Mouse (Mus musculus) G1E (cell line): ENCODE results near the gene Scn4b. TPM values are rescaled to one million over a fixed set of nuclear protein-coding genes. Genes with fewer than 3 reads are reported as not detected.

Source experiments
- ATAC-seq: 2 replicates; pipeline ENCODE4 v1.8.0; 2016; ENCODE audit warnings: mild to moderate bottlenecking; ENCODE audit not compliant: insufficient number of reproducible peaks, poor library complexity, low FRiP score, severe bottlenecking; ENCODE audit errors: extremely low read depth
- DNase-seq: peaks from one replicate; pipeline ENCODE4 v3.0.0; 2012; ENCODE audit warnings: low spot score
- H3K27me3 ChIP-seq: 2 replicates; pipeline ENCODE4 v1.6.1; 2012; ENCODE audit warnings: mild to moderate bottlenecking, low read length, inconsistent platforms; ENCODE audit not compliant: insufficient read depth
- H3K36me3 ChIP-seq: replicated peaks from 2 replicates; pipeline ENCODE3; 2012; ENCODE audit warnings: mild to moderate bottlenecking, inconsistent platforms
- H3K4me1 ChIP-seq: 2 replicates; pipeline ENCODE4 v1.6.1; 2012; ENCODE audit warnings: low read depth, low read length, inconsistent platforms, mixed read lengths; ENCODE audit not compliant: insufficient read depth
- H3K4me3 ChIP-seq: 2 replicates; pipeline ENCODE4 v1.5.1; 2012; ENCODE audit warnings: low read depth, mild to moderate bottlenecking, inconsistent platforms, low read length, moderate library complexity, mixed read lengths
- H3K9me3 ChIP-seq: replicated peaks from 2 replicates; pipeline ENCODE4 v1.6.1; 2012; ENCODE audit warnings: inconsistent platforms
- CTCF ChIP-seq: IDR thresholded peaks from 2 replicates; pipeline ENCODE4 v1.5.1; 2012; ENCODE audit warnings: low read depth, low read length, inconsistent platforms, mixed read lengths
- GATA1 ChIP-seq: IDR thresholded peaks from 2 replicates; pipeline ENCODE4 v1.6.1; 2012; ENCODE audit warnings: borderline replicate concordance, low read length, inconsistent platforms, mixed read lengths
- GATA2 ChIP-seq: IDR thresholded peaks from 2 replicates; pipeline ENCODE4 v1.6.1; 2012; ENCODE audit warnings: low read depth, low read length, inconsistent platforms, borderline replicate concordance
- POLR2AphosphoS5 ChIP-seq: IDR thresholded peaks from 2 replicates; pipeline ENCODE4 v1.6.1; 2012; ENCODE audit warnings: low read depth, low read length, inconsistent platforms; ENCODE audit not compliant: insufficient replicate concordance
- TAL1 ChIP-seq: conservative IDR thresholded peaks from 2 replicates; pipeline ENCODE4 v1.6.1; 2012; ENCODE audit warnings: low read depth, low read length, inconsistent platforms, mixed read lengths
- polyA plus RNA-seq: library from polyadenylated mRNA; stranded (reverse); fragments of >175 nt; gene quantifications from 2 replicates; pipeline ENCODE4 v1.2.3, GENCODE M21; 2012
- total RNA-seq, 2 experiments: library from RNA; stranded (forward) in 1 of 2; stranded (reverse) in 1 of 2; fragments of 200-1000 nt in 1 of 2; fragments of >200 nt in 1 of 2; fragmentation: Nextera tagmentation in 1 of 2; gene quantifications; 2 replicates each; pipeline ENCODE4 v1.2.3; 2014 to 2017

The Scn4b gene
- total RNA-seq (2014; fragmentation: Nextera tagmentation) (not detected in 2 replicates), total RNA-seq (2017) (0.05 TPM in 1 of 2 replicates, not detected in the other), polyA plus RNA-seq (not detected in 2 replicates)

DNA sequence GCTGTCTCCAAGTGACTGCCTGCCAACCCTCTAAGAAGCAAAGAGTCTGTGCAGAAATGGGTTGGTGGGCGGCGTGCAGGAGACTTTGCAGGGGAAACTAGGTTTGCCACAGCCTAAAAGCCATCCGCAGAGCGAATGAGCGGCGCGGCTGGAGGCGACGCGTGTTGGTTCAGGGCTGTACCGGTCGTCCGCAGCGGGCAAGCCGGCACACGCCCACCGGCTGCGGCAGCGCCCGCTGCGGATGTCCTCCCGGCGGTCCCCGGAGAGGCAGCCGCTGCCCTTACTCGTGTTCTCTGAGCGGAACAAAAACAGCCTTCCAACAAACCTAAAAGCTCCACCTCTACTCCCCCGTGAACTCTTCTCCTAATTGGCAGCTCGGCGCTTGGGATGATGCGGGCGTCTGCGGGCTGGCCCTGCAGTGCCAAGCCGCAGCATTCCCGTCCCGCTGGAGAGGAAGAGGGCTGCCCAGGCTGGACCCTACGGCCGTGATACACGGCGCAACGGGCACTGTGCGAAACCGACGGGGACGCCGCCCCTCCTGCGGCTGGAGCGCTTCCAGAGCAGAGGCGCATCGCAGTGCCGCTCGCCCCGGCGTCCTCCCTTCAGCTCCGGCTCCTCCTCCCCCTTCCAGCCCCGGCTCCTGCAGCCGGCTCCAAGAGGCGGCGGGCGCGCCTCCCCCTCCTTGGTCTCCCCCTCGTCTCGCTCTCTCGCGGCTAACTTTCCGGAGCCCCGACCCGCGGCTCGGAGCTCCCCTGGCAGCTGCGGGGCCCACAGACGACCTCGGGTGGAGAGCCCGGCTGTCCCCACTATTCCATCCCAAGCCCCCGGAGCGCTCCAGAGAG, at the start of gene Scn4b:
Gene Scn4b, plus strand, starts transcription at position 205 of the 842 bp plus-strand sequence.
- H3K4me1 ChIP-seq: no peaks in the 10 kb centered on the region
- H3K36me3 ChIP-seq: no peaks in the 10 kb centered on the region
- no peaks in the 10 kb centered on the region for H3K9me3 ChIP-seq
- TF ChIP-seq GATA1: no peak
- no peak for TF ChIP-seq POLR2AphosphoS5
- TF ChIP-seq GATA2: no peak
- TF ChIP-seq CTCF: no peak
- no peak for TF ChIP-seq TAL1
- no peak for DNase-seq
- no peak for ATAC-seq
- H3K27me3 ChIP-seq: peaks cover 18% of the 10 kb centered on the region; the same call in 1 of the 2 replicates
- no peak within 1 kb of the TSS for H3K4me3 ChIP-seq

DNA sequence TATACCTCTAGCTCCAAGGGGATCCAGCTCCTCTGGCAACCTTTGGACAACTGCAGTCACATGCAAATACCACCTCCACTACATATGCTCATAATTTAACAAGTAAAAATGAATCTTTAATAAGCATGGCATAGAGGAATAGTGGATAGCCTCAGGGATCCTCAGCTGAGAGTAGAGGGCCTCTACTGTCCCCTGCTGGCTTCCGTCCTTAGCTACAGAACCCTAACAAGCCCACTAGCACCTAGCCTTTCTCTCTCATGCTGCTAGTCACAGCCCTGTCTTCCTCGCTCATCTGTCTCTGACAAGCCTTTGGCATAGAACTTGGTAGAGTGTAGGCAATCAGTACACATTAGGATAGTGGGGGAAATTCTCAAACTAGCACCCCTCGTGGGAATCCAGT, 47.4 kb upstream of the Scn4b start:
- peaks cover 18% of the 10 kb centered on the region for H3K27me3 ChIP-seq
- H3K9me3 ChIP-seq: no peaks in the 10 kb centered on the region
- no peak for TF ChIP-seq GATA1
- TF ChIP-seq CTCF: no peak
- TF ChIP-seq POLR2AphosphoS5: no peak
- no peak for TF ChIP-seq GATA2
- ATAC-seq: no peak
- no peaks in the 10 kb centered on the region for H3K4me1 ChIP-seq
- no peaks in the 10 kb centered on the region for H3K36me3 ChIP-seq
- H3K4me3 ChIP-seq: no peak overlapping the region
- DNase-seq: no peak

DNA sequence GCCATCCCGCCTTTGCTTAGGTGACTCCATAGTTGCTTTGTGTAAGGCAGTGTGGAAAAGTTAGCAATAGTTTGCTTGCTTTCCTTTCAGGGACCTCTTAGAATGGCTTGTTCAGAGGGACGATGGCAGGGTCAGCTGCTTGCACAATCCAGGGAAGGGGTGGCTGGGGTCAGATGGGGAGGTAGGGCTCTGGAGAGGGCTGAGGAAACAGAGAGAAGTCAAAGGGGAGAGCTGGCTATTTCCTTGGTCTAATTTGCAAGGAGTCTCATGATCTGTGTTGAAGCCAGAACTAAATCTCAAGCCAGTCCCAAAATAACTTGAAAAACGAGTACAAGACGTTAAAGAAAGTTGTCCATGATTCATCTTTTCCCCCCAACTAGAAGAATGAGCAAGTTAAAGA, 45.6 kb upstream of the Scn4b start:
- no peaks in the 10 kb centered on the region for H3K9me3 ChIP-seq
- H3K36me3 ChIP-seq: no peaks in the 10 kb centered on the region
- no peaks in the 10 kb centered on the region for H3K4me1 ChIP-seq
- peaks cover 13% of the 10 kb centered on the region for H3K27me3 ChIP-seq
- ATAC-seq (no peak), DNase-seq (no peak)
- no peak overlapping the region for H3K4me3 ChIP-seq
- TF ChIP-seq TAL1 (no peak), GATA1 (no peak), GATA2 (no peak), CTCF (no peak), POLR2AphosphoS5 (no peak)

DNA sequence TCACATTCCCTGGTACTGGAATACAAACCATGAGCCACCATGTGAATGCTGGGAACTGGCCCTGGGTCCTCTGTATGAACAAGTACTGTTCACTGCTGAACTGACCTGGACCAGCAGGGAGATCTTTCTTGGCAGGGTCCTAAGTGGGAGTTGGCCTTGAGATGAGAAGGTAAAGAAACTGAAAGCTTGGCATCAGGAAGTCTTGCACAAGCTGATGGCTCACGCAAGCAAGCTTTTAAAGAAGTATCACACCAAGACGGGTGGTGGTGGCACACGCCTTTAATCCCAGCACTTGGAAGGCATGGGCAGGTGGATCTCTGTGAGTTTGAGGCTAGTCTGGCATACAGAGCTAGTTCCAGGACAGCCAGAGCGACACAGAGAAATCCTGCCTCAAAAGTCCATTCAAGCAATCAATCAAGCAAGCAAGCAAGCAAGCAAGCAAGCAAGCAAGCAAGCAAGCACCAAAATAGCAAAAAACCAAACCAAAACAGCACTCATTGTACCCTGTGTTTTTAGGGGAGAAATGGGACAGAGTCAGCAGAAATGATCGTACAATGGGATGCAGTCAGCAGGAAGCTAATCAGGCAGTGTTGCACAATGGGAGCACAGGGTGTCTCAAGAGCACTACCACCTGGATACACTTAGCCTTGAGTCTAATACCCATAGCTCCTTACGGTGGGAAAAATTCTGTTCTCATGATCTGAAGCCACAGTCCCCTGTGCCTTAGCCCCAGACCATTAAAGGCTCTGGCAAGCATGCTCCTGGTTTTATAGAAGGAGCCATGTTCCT, 42.9 kb upstream of the Scn4b start:
- Histone ChIP-seq H3K4me3 (no peak overlapping the region), H3K9me3 (no peaks in the 10 kb centered on the region), H3K36me3 (no peaks in the 10 kb centered on the region), H3K4me1 (no peaks in the 10 kb centered on the region), H3K27me3 (peaks cover 13% of the 10 kb centered on the region)
- DNase-seq (no peak), ATAC-seq (no peak)
- TF ChIP-seq CTCF (no peak), GATA1 (no peak), TAL1 (no peak), GATA2 (no peak), POLR2AphosphoS5 (no peak)

DNA sequence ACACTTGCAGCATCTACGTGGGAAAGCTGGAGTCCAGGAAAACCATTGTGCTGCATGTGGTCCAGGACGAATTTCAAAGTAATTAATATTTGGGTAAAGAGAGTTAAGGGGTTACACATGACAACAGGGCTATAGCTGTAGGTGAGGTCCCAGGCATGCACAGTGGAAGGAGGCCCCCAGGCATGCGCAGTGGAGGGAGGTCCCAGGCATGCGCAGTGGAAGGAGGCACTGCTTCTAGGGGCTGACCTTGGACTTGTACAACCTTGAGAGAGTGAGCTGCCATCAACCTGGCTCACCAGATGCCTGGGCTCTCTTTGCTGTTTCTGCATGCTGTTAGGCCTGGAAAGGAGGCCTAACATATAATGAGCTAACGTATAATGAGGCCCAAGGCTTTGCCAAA, 40.3 kb upstream of the Scn4b start:
- H3K36me3 ChIP-seq: no peaks in the 10 kb centered on the region
- H3K4me3 ChIP-seq: no peak overlapping the region
- TF ChIP-seq GATA1 (no peak), GATA2 (no peak)
- ATAC-seq: no peak
- DNase-seq: no peak
- H3K9me3 ChIP-seq: no peaks in the 10 kb centered on the region
- no peaks in the 10 kb centered on the region for H3K4me1 ChIP-seq
- peaks cover 3% of the 10 kb centered on the region; the same call in 1 of the 2 replicates for H3K27me3 ChIP-seq

DNA sequence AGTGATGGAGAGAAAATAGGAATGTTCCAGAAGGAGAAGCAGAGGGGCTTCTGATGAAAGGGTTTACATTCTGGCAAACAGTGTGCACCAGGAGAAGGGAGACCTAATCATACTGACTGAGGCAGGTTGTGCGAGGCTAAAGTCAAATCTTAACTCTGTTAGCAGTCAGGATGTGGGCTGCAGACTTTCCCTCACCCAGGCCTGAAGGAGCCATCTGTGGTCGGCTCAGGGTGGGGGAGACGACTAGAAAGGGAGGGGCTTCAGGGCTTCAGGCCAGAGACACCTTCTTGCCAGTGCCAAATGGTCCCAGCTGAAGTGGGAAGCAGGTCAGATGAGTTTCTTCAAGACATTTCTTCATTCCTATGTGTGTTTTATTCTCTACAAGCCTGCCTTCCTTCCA, 39.8 kb upstream of the Scn4b start:
- peaks cover 3% of the 10 kb centered on the region; the same call in 1 of the 2 replicates for H3K27me3 ChIP-seq
- ATAC-seq (no peak), DNase-seq (no peak)
- no peaks in the 10 kb centered on the region for H3K4me1 ChIP-seq
- H3K36me3 ChIP-seq: no peaks in the 10 kb centered on the region
- H3K4me3 ChIP-seq: no peak overlapping the region
- no peaks in the 10 kb centered on the region for H3K9me3 ChIP-seq
- TF ChIP-seq TAL1 (no peak), POLR2AphosphoS5 (no peak), GATA2 (no peak), GATA1 (no peak), CTCF (no peak)
